Mouse (Mus musculus): ENCODE results near the gene Hist1h4h.
"Not testable (repeated sequence)": the region's sequence is repeated elsewhere in the genome, so short reads cannot be mapped to it uniquely, and the experiment has no call there.

DNA sequence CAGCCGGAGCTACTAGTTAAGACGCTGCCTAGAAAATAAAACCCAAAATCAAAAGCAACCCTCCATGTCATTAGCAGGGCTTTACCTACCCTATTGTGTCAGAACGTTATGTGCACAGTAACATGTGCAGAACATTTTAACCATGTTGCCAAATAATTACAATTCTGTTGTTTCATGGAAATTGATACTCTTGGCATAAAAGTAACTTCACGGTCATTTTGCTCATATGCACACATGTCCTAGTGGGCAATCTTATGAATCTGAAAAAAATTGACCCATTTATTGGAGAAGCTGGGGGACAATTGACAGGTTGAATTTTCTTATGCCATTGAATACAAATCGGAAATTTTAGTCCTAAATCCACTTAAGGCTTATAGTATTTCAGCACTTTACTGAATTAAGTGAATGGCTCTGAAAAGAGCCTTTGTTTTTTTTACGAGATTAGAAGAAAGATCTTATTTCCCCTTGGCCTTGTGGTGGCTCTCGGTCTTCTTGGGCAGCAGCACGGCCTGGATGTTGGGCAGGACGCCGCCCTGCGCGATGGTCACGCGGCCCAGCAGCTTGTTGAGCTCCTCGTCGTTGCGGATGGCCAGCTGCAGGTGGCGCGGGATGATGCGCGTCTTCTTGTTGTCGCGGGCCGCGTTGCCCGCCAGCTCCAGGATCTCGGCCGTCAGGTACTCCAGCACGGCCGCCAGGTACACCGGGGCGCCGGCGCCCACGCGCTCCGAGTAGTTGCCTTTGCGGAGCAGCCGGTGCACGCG is 39.6 kb downstream of the Hist1h4h start:
- TF ChIP-seq MAX (IDR thresholded peaks at IDR 0.05; ENCODE audit: low read depth); MYOD1 (IDR thresholded peaks at IDR 0.05; ENCODE audit: control insufficient read depth in 1 of 3, insufficient read length in 2 of 3, low read depth in 2 of 3): not testable (repeated sequence)
